Mouse (Mus musculus): Measurements from ENCODE around the gene Srrm4. TPM values are rescaled to one million over a fixed set of nuclear protein-coding genes. Genes with fewer than 3 reads are reported as not detected.

Gene Srrm4
- polyA plus RNA-seq, 1 experiment from 2014 or later: 32.7 TPM

- Histone ChIP-seq H3K27ac (replicated peaks) (peak overlapping the region; percentile 58), H3K9ac (replicated peaks) (no peak overlapping the region), H3K4me3 (no peak overlapping the region), H3K27me3 (no peaks in the 10 kb centered on the region), H3K4me2 (replicated peaks) (no peak overlapping the region), H3K9me3 (no peaks in the 10 kb centered on the region), H3K36me3 (peaks cover 34% of the 10 kb centered on the region), H3K4me1 (peaks cover 35% of the 10 kb centered on the region)
- ATAC-seq (replicated peaks): peak; percentile 30; the same call in 1 of the 2 replicates
- WGBS: 5% methylated on average over 10 of the region's 11 CpGs
These were observed 143.0 kb downstream of the Srrm4 start for GRCm38 (mm10) chr5:116448409-116449191.

GRCm38 (mm10) chr5:116447821-116448350, 143.7 kb downstream of the Srrm4 start:
- Histone ChIP-seq H3K27me3 (no peaks in the 10 kb centered on the region), H3K4me2 (replicated peaks) (no peak overlapping the region), H3K9me3 (no peaks in the 10 kb centered on the region), H3K36me3 (peaks cover 32% of the 10 kb centered on the region), H3K9ac (replicated peaks) (no peak overlapping the region), H3K4me3 (no peak overlapping the region), H3K4me1 (peaks cover 39% of the 10 kb centered on the region), H3K27ac (replicated peaks) (no peak overlapping the region; the same call in 1 of the 2 replicates)
- WGBS: 46% methylated on average over 11 of the region's 11 CpGs
- ATAC-seq (replicated peaks): no peak

GRCm38 (mm10) chr5:116446552-116446951, 145.1 kb downstream of the Srrm4 start:
- Histone ChIP-seq H3K27ac (replicated peaks) (no peak overlapping the region), H3K36me3 (peaks cover 29% of the 10 kb centered on the region; the same call in 1 of the 2 replicates), H3K9me3 (no peaks in the 10 kb centered on the region), H3K4me2 (replicated peaks) (no peak overlapping the region), H3K4me1 (peaks cover 42% of the 10 kb centered on the region), H3K27me3 (no peaks in the 10 kb centered on the region), H3K4me3 (no peak overlapping the region), H3K9ac (replicated peaks) (no peak overlapping the region)
- ATAC-seq (replicated peaks): no peak
- WGBS: 48% methylated on average over 23 of the region's 23 CpGs

GRCm38 (mm10) chr5:116445634-116446367, 145.8 kb downstream of the Srrm4 start:
- H3K36me3 ChIP-seq: peaks cover 24% of the 10 kb centered on the region; the same call in 1 of the 2 replicates
- H3K9me3 ChIP-seq: no peaks in the 10 kb centered on the region
- H3K4me3 ChIP-seq: no peak overlapping the region
- no peak overlapping the region for H3K27ac ChIP-seq (replicated peaks)
- 60% methylated on average over 10 of the region's 10 CpGs for WGBS
- no peak overlapping the region for H3K4me2 ChIP-seq (replicated peaks)
- no peak overlapping the region for H3K9ac ChIP-seq (replicated peaks)
- ATAC-seq (replicated peaks): no peak
- peaks cover 42% of the 10 kb centered on the region for H3K4me1 ChIP-seq
- H3K27me3 ChIP-seq: no peaks in the 10 kb centered on the region

- Histone ChIP-seq H3K9me3 (no peaks in the 10 kb centered on the region), H3K4me3 (no peak overlapping the region), H3K4me1 (peaks cover 40% of the 10 kb centered on the region), H3K27ac (replicated peaks) (peak overlapping the region; percentile 84), H3K9ac (replicated peaks) (no peak overlapping the region), H3K27me3 (no peaks in the 10 kb centered on the region), H3K36me3 (peaks cover 20% of the 10 kb centered on the region; the same call in 1 of the 2 replicates), H3K4me2 (replicated peaks) (no peak overlapping the region)
- WGBS: 63% methylated on average over 27 of the region's 27 CpGs
- ATAC-seq (replicated peaks): no peak
These were observed 147.1 kb downstream of the Srrm4 start for GRCm38 (mm10) chr5:116444517-116444916.

- 49% methylated on average over 8 of the region's 8 CpGs for WGBS
- peak; percentile 44; the same call in 1 of the 2 replicates for ATAC-seq (replicated peaks)
These were observed 148.1 kb downstream of the Srrm4 start for GRCm38 (mm10) chr5:116443459-116443940.

GRCm38 (mm10) chr5:116442697-116443458, 148.7 kb downstream of the Srrm4 start:
- no peaks in the 10 kb centered on the region for H3K9me3 ChIP-seq
- H3K4me1 ChIP-seq: peaks cover 31% of the 10 kb centered on the region
- ATAC-seq (replicated peaks): no peak
- no peak overlapping the region for H3K9ac ChIP-seq (replicated peaks)
- no peak overlapping the region for H3K4me2 ChIP-seq (replicated peaks)
- WGBS: 78% methylated on average over 7 of the region's 7 CpGs
- peak overlapping the region; percentile 84 for H3K27ac ChIP-seq (replicated peaks)
- H3K27me3 ChIP-seq: no peaks in the 10 kb centered on the region
- peaks cover 20% of the 10 kb centered on the region; the same call in 1 of the 2 replicates for H3K36me3 ChIP-seq
- H3K4me3 ChIP-seq: no peak overlapping the region

More at GRCm38 (mm10) chr5:116443459-116443940, 148.1 kb downstream of the Srrm4 start:
- H3K4me3 ChIP-seq: no peak overlapping the region
- no peaks in the 10 kb centered on the region for H3K27me3 ChIP-seq
- peaks cover 20% of the 10 kb centered on the region; the same call in 1 of the 2 replicates for H3K36me3 ChIP-seq
- no peak overlapping the region for H3K9ac ChIP-seq (replicated peaks)
- peaks cover 31% of the 10 kb centered on the region for H3K4me1 ChIP-seq
- H3K4me2 ChIP-seq (replicated peaks): no peak overlapping the region
- H3K27ac ChIP-seq (replicated peaks): peak overlapping the region; percentile 84
- H3K9me3 ChIP-seq: no peaks in the 10 kb centered on the region

- no peak overlapping the region for H3K9ac ChIP-seq (replicated peaks)
- no peaks in the 10 kb centered on the region for H3K27me3 ChIP-seq
- H3K27ac ChIP-seq (replicated peaks): no peak overlapping the region
- no peak overlapping the region for H3K4me3 ChIP-seq
- no peaks in the 10 kb centered on the region for H3K9me3 ChIP-seq
- H3K4me2 ChIP-seq (replicated peaks): no peak overlapping the region
- peaks cover 27% of the 10 kb centered on the region for H3K4me1 ChIP-seq
- H3K36me3 ChIP-seq: peaks cover 15% of the 10 kb centered on the region; the same call in 1 of the 2 replicates
- 58% methylated on average over 4 of the region's 4 CpGs for WGBS
- ATAC-seq (replicated peaks): no peak
These were observed 151.4 kb downstream of the Srrm4 start for GRCm38 (mm10) chr5:116440251-116440650.

GRCm38 (mm10) chr5:116438328-116438727, 153.3 kb downstream of the Srrm4 start:
- ATAC-seq (replicated peaks): no peak
- Histone ChIP-seq H3K9ac (replicated peaks) (no peak overlapping the region), H3K9me3 (no peaks in the 10 kb centered on the region), H3K4me1 (peaks cover 17% of the 10 kb centered on the region), H3K27ac (replicated peaks) (no peak overlapping the region), H3K27me3 (no peaks in the 10 kb centered on the region), H3K4me3 (no peak overlapping the region), H3K36me3 (0 out of 2 replicates have a peak, but pooled peaks cover 2% of the 10 kb centered on the region), H3K4me2 (replicated peaks) (no peak overlapping the region)
- WGBS: 31% methylated on average over 4 of the region's 4 CpGs

- Histone ChIP-seq H3K4me3 (no peak overlapping the region), H3K27me3 (no peaks in the 10 kb centered on the region), H3K4me2 (replicated peaks) (no peak overlapping the region), H3K27ac (replicated peaks) (no peak overlapping the region), H3K9ac (replicated peaks) (no peak overlapping the region), H3K4me1 (peaks cover 10% of the 10 kb centered on the region), H3K36me3 (no peaks in the 10 kb centered on the region), H3K9me3 (no peaks in the 10 kb centered on the region)
- ATAC-seq (replicated peaks): peak; percentile 56; the same call in 1 of the 2 replicates
These were observed 155.5 kb downstream of the Srrm4 start for GRCm38 (mm10) chr5:116436117-116436516.
